Mouse (Mus musculus): ENCODE measurements at regions not wholly inside any gene's neighbourhood (a gene's known extent, or its start where the extent isn't known, plus 50 kb on each side); places are given as distances from the start of the nearest gene placed in this dataset.

DNA sequence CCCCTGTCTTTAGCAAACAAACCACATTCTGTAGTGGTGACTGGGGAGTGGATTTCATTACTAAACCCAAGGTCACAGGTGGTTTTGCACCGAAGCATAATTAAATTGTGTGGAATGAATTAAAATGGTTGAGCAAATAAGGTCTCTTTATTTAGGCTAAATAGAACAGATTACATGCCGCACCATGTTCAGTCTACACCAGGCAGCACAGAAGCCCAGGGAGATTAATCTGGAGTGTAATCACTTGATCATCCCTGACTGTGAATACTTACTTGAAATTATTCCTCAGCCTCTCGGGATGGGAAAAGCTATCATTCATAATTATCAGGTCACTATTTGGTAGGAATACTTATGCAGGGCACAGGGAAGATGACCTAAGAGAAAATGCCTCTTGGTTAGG is 1293.3 kb upstream of the Sel1l start:
- H3K27ac ChIP-seq: no peak overlapping the region
- H3K4me2 ChIP-seq: no peak overlapping the region
- WGBS (ENCODE audit: insufficient replicate concordance): 59% methylated on average over 3 of the region's 3 CpGs
- no peaks in the 10 kb centered on the region for H3K36me3 ChIP-seq
- no peaks in the 10 kb centered on the region for H3K9me3 ChIP-seq (replicated peaks)
- no peaks in the 10 kb centered on the region for H3K27me3 ChIP-seq
- no peak for DNase-seq
- no peak overlapping the region for H3K9ac ChIP-seq
- no peaks in the 10 kb centered on the region for H3K4me1 ChIP-seq (replicated peaks)
- no peak overlapping the region for H3K4me3 ChIP-seq (replicated peaks)
- ATAC-seq (ENCODE audit: low read depth): no peak

DNA sequence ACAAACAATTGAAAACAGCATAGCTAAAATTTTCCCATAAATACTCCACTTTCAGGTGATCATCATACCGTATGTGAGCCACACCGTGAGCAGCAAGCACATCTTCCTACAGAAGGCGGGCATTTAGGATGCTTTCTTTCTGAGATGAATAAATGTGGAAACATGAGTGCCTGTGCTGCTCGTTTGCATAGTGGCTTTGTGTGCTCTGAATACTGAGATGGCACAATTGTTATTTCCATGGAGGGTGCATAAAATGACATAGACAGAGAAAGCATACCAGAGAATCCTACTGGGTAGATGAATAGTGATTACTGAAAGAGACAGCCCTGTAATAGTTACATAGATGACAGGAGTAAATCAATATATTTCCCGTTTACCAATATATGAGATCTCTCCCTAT is 1287.4 kb upstream of the Sel1l start:
- Histone ChIP-seq H3K4me1 (replicated peaks) (no peaks in the 10 kb centered on the region), H3K4me3 (replicated peaks) (no peak overlapping the region), H3K9ac (no peak overlapping the region), H3K27me3 (no peaks in the 10 kb centered on the region), H3K36me3 (no peaks in the 10 kb centered on the region), H3K27ac (no peak overlapping the region), H3K4me2 (no peak overlapping the region), H3K9me3 (replicated peaks) (no peaks in the 10 kb centered on the region)
- 72% methylated on average over 5 of the region's 5 CpGs for WGBS (ENCODE audit: insufficient replicate concordance)
- DNase-seq (no peak), ATAC-seq (ENCODE audit: low read depth) (no peak)

DNA sequence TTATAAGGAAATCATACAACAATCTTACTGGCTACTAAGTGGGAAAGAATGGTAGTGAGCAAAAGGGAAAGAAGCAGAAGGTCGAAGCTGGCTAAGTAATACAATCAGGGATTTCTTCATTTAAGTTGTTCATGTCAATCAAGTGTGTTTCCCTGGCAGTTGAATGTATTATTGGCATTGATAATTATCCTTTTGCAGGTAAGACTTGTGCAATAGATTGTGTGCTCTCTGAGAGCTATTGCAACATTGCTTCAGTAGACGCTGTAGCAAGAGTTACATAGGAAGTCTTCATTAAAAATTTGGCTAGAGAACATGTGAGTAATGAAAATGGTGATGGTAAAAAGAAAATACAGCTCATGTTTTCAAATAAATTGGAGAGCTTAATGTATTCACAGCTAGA is 1273.3 kb upstream of the Sel1l start:
- no peaks in the 10 kb centered on the region for H3K4me1 ChIP-seq (replicated peaks)
- WGBS (ENCODE audit: insufficient replicate concordance): 69% methylated on average over 2 of the region's 2 CpGs

DNA sequence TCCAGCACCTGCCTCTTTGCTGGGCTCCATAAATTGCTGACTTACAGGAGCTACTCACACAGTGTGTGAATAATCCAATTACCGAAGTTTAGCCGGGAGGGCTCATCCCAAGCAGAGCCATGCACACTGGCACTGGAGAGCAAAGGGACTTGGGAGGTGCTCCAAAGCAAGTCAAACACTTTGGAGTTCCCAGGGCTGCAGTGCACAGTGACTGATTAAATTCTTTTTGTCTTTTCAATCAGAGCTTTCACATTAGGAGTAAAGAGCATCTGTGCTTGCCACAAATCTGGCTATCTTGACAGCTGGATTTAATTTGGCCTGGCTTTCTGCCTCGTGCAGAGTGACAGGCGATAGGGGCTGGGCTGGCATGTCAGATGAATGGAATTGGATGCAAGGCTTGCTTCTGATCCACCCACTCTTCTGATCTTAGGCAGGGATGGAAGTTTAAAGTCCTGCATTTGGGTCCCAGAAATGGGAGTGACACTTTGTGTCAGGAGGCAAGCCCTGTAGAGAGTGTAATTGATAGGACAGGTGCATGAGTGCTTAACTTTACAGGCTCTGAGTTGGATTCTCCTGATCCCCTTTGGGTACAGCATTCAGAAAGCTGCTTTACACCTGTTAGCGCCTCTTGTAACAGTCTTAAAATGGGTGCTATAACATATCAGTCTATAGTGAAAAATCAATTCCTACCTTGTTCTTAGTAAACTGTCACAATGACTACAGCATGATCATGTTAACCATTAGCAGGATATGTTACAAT is 1239.3 kb upstream of the Sel1l start:
- 73% methylated on average over 5 of the region's 5 CpGs for WGBS (ENCODE audit: insufficient replicate concordance)
- Histone ChIP-seq H3K36me3 (no peaks in the 10 kb centered on the region), H3K27ac (no peak overlapping the region), H3K9me3 (replicated peaks) (no peaks in the 10 kb centered on the region), H3K27me3 (no peaks in the 10 kb centered on the region), H3K4me2 (no peak overlapping the region), H3K4me1 (replicated peaks) (no peaks in the 10 kb centered on the region), H3K9ac (no peak overlapping the region), H3K4me3 (replicated peaks) (no peak overlapping the region)
- ATAC-seq (ENCODE audit: low read depth) (no peak), DNase-seq (no peak)

More for the DNA sequence above, 1273.3 kb upstream of the Sel1l start:
- Histone ChIP-seq H3K4me2 (no peak overlapping the region), H3K9me3 (replicated peaks) (no peaks in the 10 kb centered on the region), H3K36me3 (no peaks in the 10 kb centered on the region), H3K27me3 (no peaks in the 10 kb centered on the region), H3K9ac (no peak overlapping the region), H3K27ac (no peak overlapping the region), H3K4me3 (replicated peaks) (no peak overlapping the region)
- DNase-seq (no peak), ATAC-seq (ENCODE audit: low read depth) (no peak)

DNA sequence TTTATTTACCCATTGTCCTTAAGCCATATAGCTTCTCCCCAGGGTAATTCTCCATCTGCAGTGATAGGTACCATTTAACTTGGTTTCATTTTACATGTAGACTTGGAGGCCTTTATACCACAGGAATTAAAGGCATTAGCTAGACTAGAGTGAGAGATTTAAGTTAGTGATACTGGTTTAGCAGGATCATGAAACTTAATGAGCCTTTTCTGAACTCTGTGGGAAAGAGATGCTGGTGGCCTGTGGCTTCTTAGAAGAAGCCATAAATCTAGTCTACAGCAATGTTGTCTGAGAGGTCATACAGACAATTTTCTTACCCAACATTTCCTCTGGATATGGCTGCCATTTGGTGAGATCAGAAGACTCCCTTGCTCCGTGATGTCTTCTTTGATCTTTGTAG is 1214.9 kb upstream of the Sel1l start:
- Histone ChIP-seq H3K36me3 (no peaks in the 10 kb centered on the region), H3K27me3 (no peaks in the 10 kb centered on the region), H3K9me3 (replicated peaks) (no peaks in the 10 kb centered on the region), H3K4me2 (no peak overlapping the region), H3K9ac (no peak overlapping the region), H3K4me3 (replicated peaks) (no peak overlapping the region), H3K27ac (no peak overlapping the region), H3K4me1 (replicated peaks) (no peaks in the 10 kb centered on the region)
- no peak for DNase-seq
- no peak for ATAC-seq (ENCODE audit: low read depth)
- 72% methylated on average over 1 of the region's 1 CpGs for WGBS (ENCODE audit: insufficient replicate concordance)

DNA sequence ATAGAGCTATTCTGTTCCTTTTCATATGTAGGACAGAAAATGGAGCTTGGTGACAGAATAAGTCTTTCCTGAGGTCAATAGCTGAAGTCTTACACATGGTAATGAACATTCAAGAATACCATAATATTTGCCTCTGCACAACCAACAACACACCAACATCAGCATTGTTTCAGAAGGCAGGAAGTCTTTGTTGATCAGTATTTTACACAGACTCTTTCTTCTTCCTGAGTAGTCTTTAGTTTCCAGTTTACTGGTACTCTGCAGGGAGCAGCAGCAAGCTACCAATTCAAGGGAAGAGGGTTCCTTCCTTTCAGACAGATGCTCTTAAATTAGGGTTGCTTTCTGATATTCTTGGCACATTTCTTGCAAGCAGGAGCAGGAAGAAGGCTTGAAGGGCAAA is 1170.7 kb upstream of the Sel1l start:
- ATAC-seq (ENCODE audit: low read depth): no peak
- no peak overlapping the region for H3K27ac ChIP-seq

DNA sequence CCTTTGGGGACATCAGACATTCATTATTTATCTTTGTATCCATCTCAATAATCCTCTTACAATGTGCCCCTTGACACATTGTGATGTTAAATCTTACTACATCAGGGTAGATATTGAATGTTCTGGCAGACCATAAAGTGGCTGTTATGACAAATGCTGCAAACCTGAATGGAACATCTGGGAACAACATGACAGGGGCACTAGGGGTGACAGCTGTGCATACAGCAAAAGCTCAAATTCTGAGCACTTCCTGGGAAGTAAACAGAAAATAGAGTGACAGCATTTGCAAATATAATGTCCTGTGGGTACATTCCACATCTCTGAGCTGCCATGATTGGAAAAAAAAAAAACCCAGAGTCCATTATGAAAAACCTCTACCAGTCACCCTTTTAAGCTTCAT is 1162.6 kb upstream of the Sel1l start:
- Histone ChIP-seq H3K27ac (no peak overlapping the region), H3K9me3 (replicated peaks) (no peaks in the 10 kb centered on the region), H3K27me3 (no peaks in the 10 kb centered on the region), H3K4me1 (replicated peaks) (no peaks in the 10 kb centered on the region), H3K4me3 (replicated peaks) (no peak overlapping the region), H3K4me2 (no peak overlapping the region), H3K9ac (no peak overlapping the region), H3K36me3 (no peaks in the 10 kb centered on the region)
- no peak for DNase-seq
- ATAC-seq (ENCODE audit: low read depth): no peak

More for the DNA sequence above, 1170.7 kb upstream of the Sel1l start:
- no peak overlapping the region for H3K4me3 ChIP-seq (replicated peaks)
- no peaks in the 10 kb centered on the region for H3K4me1 ChIP-seq (replicated peaks)
- no peaks in the 10 kb centered on the region for H3K9me3 ChIP-seq (replicated peaks)
- no peak overlapping the region for H3K9ac ChIP-seq
- no peak overlapping the region for H3K4me2 ChIP-seq
- DNase-seq: no peak
- H3K36me3 ChIP-seq: no peaks in the 10 kb centered on the region
- H3K27me3 ChIP-seq: no peaks in the 10 kb centered on the region

DNA sequence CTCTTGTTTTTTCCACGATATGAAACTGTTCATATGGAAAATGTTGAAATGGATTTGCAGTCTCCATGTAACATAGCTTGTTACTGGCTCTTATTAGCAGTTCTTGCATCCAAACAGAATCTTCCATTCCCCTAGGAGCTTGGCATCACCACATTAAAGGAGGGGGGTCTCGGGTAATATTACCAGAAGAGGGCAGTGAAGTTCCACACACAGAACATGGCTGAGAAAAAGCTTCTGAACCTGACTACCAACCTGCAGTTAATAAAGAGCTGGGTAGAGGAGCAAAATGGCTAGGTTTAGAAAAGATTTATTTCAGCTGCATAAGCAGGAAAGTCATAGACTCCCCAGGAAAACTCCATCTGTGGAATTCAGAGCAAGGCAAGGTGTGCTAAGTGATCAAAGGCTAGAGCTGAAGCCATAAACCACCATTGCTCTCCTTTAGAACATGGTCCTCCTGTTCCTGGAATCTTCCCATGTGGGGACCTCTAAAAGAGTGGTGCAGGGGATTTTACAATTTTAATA is 1157.9 kb upstream of the Sel1l start:
- Histone ChIP-seq H3K4me1 (replicated peaks) (no peaks in the 10 kb centered on the region), H3K9me3 (replicated peaks) (no peaks in the 10 kb centered on the region), H3K4me2 (no peak overlapping the region), H3K4me3 (replicated peaks) (no peak overlapping the region), H3K36me3 (no peaks in the 10 kb centered on the region), H3K9ac (no peak overlapping the region), H3K27me3 (no peaks in the 10 kb centered on the region), H3K27ac (no peak overlapping the region)
- no peak for DNase-seq
- no peak for ATAC-seq (ENCODE audit: low read depth)
- 39% methylated on average over 2 of the region's 2 CpGs for WGBS (ENCODE audit: insufficient replicate concordance)

DNA sequence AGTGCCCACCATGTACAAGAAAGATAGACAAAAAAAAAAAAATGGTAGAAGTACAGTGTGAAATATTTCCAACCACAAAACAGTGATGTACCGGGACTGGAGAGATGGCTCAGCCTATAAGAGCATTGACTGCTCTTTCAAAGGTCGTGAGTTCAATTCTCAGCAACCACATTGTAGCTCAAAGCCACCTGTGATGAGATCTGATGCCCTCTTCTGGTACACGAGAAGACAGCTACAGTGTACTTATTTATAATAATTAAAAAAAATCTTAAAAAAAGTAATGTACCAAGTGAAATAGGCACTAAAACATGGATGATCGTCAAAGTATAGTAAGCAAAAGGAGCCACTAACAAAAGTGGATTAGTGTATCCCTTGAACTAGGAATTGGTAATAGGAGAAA is 1154.2 kb upstream of the Sel1l start:
- DNase-seq (no peak), ATAC-seq (ENCODE audit: low read depth) (no peak)
- Histone ChIP-seq H3K27me3 (no peaks in the 10 kb centered on the region), H3K4me1 (replicated peaks) (no peaks in the 10 kb centered on the region), H3K4me3 (replicated peaks) (no peak overlapping the region), H3K9ac (no peak overlapping the region), H3K27ac (no peak overlapping the region), H3K36me3 (no peaks in the 10 kb centered on the region), H3K9me3 (replicated peaks) (no peaks in the 10 kb centered on the region), H3K4me2 (no peak overlapping the region)
- 57% methylated on average over 4 of the region's 4 CpGs for WGBS (ENCODE audit: insufficient replicate concordance)

DNA sequence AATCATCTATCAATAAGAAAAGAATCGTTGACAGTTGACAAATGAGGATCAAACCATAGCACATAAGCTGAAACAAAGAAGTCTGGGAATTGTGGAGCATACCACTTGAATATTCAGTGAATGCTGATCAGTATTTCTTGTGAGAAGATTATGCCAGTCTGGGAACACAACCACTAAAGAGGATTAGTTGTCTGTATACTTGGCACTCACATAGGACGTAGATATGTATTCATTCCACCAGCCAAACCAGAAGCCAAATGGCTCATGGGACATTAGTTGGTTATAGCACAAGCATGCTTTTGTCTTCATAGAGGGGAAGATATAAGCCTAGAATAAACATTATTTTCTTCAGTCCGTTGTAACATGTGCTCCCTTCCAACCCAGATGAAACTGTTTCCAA is 1126.7 kb upstream of the Sel1l start:
- no peak overlapping the region for H3K27ac ChIP-seq
- H3K36me3 ChIP-seq: no peaks in the 10 kb centered on the region
- no peak overlapping the region for H3K9ac ChIP-seq
- ATAC-seq (ENCODE audit: low read depth) (no peak), DNase-seq (no peak)
- H3K4me3 ChIP-seq (replicated peaks): no peak overlapping the region
- WGBS (ENCODE audit: insufficient replicate concordance): 68% methylated on average over 3 of the region's 3 CpGs
- no peaks in the 10 kb centered on the region for H3K9me3 ChIP-seq (replicated peaks)
- H3K4me1 ChIP-seq (replicated peaks): no peaks in the 10 kb centered on the region
- H3K27me3 ChIP-seq: no peaks in the 10 kb centered on the region
- no peak overlapping the region for H3K4me2 ChIP-seq

DNA sequence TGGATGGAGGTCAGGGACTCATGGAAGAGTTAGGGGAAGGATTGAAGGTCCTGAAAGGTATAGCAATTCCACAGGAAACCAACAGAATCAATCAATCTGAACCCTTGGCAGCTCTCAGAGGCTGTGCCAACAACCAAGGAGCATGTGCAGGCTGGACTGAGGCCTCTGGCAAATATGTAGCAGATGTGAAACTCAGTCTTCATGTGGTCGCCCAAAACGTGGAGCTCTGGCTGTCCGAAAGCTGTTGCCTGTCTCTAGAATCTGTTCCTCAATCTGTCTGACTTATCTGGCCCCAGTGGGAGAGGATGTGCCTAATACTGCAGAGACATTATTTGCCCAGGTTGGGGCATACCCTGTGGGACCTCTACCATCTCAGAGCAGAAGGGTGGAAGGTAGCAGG is 1095.4 kb upstream of the Sel1l start:
- H3K27ac ChIP-seq: no peak overlapping the region
- DNase-seq (no peak), ATAC-seq (ENCODE audit: low read depth) (no peak)
- no peaks in the 10 kb centered on the region for H3K36me3 ChIP-seq
- H3K4me2 ChIP-seq: no peak overlapping the region
- H3K9me3 ChIP-seq (replicated peaks): no peaks in the 10 kb centered on the region
- 67% methylated on average over 3 of the region's 3 CpGs for WGBS (ENCODE audit: insufficient replicate concordance)
- H3K4me1 ChIP-seq (replicated peaks): no peaks in the 10 kb centered on the region
- H3K9ac ChIP-seq: no peak overlapping the region
- H3K4me3 ChIP-seq (replicated peaks): no peak overlapping the region
- H3K27me3 ChIP-seq: no peaks in the 10 kb centered on the region

DNA sequence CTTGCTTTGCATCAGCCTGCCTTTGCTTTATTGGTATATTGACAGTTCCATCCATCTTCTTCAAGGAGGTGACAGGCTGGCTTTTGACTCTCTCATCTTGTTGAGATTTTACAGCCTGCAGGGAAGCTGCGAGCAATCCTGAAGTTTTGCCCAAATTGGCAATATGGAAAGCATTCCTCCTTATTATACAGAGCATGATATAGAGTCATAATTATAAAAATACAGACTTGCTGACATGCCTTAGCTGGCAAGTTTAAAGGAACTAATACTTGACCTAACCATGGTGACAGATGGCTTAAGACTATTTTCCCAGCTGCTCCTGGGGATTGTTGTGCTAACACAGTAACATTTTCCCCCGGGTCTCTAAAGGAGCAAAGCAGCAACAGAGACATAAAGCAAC is 1078.6 kb upstream of the Sel1l start:
- ATAC-seq (ENCODE audit: low read depth): no peak
- Histone ChIP-seq H3K27ac (no peak overlapping the region), H3K9ac (no peak overlapping the region), H3K36me3 (no peaks in the 10 kb centered on the region), H3K27me3 (no peaks in the 10 kb centered on the region), H3K9me3 (replicated peaks) (no peaks in the 10 kb centered on the region), H3K4me3 (replicated peaks) (no peak overlapping the region), H3K4me1 (replicated peaks) (no peaks in the 10 kb centered on the region), H3K4me2 (no peak overlapping the region)
- WGBS (ENCODE audit: insufficient replicate concordance): 63% methylated on average over 2 of the region's 2 CpGs
- no peak for DNase-seq
